Mouse (Mus musculus) monocyte, adult 5-6 weeks (primary cell): ENCODE measurements around the gene Kalrn. TPM values are rescaled to one million over a fixed set of nuclear protein-coding genes. Genes with fewer than 3 reads are reported as not detected.

Source experiments
- ATAC-seq: fragments of 153-309, 156-312 bp; replicated peaks from 2 replicates; pipeline ENCODE4 v1.8.0; 2017; ENCODE audit warnings: mild to moderate bottlenecking; ENCODE audit not compliant: low TSS enrichment, insufficient number of reproducible peaks, severe bottlenecking, poor library complexity, low FRiP score
- total RNA-seq: library from RNA; stranded (forward); fragments of 200-1000, 200-491, 200-594 nt; gene quantifications from 3 replicates; pipeline ENCODE4 v1.2.3, GENCODE M21; 2017

The Kalrn gene
- total RNA-seq, 1 experiment from 2014 or later: 1.7 TPM

DNA sequence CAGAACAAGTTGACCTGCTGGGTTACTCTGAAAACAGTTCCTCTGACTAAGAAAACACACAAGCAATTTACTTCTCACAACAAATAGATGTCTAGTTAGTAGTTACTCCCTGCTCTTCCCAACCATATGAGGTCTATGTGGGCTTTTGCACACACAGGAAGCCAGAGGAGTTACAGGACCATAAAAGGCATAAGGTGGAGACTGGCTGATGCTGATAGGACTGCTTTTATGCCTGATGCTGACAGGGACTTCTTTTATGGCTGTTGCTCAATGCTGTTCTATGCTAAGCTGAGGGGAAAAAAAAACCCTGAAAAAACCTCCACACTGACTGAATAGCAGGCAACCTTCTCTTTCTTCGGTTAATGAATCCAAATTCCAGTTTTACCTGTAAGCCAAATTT is 270.8 kb downstream of the Kalrn start:
- ATAC-seq: no peak

DNA sequence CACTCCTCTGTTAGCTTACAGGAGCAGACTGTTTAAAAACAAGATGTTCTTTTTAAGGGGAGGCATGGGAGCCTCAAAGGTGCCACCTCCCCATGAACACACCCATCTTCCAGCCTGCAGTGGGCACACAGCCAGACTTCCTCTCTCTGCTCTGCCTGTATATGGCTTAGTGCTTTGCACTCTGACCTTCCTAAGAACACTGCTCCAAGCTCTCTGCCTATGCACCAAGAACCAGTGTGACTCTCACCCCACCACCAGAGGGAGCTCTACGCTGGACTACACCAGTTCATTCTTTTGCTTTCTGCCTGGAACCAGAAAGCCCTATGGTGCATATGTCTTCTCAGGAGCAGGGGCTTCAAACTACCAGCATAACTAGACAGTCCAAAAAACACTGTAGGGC is 271.3 kb downstream of the Kalrn start:
- no peak for ATAC-seq

DNA sequence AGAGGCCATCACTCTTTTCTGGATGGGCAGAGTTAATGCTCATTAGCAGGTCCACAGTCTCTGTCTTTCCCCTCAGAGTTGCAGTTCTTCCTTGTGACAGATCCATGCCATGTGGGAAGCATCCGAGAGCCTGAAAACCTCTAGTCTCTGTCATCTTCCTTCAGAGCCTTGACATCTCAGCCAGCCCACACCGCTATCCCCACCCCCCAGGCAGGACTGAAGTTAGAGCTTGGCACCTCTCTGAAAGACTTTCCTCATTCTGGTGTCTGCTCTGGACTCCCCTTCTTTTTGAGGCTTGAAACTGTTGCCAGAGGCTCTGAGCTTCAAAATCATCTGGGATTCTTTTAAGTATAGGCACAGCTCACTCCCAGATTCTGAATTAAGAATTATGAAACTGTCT is 274.1 kb downstream of the Kalrn start:
- no peak for ATAC-seq

DNA sequence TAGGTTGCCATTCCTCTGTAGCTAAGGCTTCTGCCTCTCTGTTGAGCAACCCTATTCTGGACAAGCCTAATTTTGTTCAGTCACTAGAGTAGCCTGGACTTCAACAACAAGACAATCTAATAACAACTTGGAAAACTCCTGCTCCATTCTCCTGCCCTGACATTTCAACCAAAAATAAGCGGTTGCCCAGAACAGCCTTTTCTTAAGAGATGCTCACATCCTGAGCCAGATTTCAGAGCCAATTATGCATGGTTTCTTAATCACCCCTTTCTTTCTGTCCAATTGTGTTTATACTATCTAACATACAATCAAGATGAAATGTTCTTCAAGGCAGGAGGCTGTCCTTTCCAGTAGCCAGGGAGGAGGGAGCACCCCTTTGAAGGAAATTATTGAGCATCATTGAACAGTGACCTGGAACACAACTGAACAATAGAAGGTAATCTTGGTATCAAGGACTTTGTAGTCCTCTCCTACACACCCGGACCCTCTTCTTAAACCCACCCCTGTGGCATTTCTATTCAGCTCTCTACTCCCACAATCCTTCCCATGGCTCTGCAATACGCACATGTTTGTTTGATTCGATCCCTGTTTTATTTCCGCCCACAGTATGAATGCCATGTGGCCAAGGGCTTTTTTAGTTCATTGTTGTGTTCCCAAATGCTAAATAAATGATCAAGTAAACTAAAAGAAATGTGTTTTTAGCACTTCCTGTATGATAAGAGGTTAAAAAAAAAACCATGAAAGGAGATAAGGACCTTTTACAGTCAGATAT is 275.2 kb downstream of the Kalrn start:
- ATAC-seq: no peak

DNA sequence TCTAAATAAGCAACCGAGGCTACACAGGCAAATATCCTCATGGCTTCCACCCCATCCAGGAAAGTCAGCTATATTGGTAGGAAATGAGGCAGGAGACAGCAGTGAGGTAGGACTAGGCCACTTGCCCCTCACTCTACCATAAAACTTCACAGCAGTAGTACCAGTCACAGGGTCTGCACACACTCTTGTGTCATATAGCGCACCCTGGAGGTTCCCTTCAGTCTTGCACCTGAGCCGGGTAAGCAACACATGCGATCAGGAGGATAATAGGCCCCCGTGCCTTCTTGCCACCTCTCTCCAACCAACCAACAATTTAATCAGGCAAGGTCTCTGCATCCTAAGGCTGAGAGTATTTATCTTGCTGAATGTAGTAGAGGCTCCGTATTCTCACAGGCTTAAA is 278.8 kb downstream of the Kalrn start:
- ATAC-seq: no peak

DNA sequence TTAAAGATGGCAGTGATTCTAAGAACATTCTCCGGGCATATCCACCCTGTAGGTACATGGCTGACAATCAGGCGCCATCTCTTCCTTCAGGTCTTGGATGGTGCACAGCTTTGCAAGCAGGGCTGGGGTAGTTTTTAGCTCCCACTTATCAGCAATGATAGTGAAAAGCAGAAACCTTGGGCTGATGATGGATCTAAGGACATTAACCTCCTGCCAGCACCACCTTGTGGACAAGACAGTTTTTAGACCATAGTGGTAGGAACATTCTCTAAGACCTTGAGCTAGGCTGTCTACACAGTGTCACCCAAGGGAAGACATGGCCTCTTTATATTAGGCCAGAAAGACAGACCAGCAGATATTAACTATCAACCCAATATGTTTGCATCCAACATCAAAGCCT is 279.7 kb downstream of the Kalrn start:
- no peak for ATAC-seq

DNA sequence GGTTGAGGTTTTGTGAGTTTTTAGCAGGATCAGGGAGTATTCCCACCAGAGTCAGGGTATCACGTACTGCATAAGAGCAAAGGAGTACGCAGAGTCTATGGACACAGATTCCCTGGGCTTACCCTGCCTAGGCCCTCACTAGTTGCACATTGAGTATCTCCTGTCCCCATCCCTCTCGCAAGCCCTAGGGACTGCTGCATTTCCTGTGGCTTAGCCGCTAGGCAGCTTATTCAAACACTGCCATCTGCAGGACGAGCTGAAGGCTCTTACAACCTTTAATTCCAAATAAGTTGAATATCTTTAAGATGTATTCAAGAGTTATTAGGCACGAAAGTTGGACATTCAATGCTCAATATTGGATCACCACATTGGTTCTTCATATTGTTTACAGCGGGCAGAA is 283.7 kb downstream of the Kalrn start:
- ATAC-seq: no peak

DNA sequence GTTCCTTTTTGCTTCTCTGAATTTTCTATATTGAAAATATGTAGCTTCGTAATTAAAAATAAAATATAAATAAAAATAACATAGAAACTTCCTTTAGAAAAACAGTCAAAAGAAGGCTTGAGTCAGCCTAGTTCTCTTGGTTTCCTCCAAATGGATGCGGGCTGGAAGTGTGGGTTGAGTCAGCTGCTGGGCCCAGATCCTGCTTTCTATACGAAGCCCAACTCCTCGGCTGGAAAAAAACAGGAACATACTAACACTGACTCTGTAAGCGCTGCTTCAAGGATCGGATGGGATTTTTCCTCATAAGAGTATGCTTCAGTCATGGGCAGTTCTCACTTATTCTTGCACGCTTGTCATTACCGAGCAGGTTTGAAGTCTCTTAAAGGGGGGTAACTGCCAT is 291.3 kb downstream of the Kalrn start:
- ATAC-seq: no peak

DNA sequence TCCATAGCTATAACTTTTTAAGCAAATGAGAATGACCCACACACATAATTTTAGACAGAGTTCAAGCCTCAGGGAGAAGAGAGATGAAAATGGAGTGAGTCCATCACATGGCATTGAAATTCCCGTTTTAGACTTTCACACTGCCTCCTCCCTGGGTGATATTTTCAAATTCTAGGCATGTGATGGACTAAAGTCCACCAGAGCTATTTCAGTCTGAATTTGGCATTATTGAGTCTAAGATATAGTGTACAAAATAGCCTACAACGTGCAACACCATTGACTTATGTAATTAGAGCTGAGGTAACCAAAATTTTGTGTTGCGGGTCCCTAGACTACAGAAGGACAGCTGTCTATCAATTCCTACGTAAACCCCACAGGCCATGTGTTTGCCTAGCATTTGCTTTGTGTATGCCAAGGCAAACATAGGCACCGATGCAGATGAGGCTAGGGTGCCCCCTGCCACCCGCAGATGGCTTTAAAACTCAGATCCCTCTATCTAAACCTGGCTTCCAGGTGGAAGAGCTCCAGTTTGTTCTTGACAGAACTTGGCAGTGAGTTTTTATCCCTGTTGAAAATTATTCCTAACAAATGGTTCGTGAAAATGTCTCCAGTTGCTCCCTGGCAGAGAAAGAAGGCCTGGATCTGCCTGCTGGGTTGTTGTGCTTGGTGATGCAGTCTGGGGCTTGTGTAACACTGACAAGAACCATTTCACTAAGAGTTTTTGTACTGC is 293.5 kb downstream of the Kalrn start:
- no peak for ATAC-seq

DNA sequence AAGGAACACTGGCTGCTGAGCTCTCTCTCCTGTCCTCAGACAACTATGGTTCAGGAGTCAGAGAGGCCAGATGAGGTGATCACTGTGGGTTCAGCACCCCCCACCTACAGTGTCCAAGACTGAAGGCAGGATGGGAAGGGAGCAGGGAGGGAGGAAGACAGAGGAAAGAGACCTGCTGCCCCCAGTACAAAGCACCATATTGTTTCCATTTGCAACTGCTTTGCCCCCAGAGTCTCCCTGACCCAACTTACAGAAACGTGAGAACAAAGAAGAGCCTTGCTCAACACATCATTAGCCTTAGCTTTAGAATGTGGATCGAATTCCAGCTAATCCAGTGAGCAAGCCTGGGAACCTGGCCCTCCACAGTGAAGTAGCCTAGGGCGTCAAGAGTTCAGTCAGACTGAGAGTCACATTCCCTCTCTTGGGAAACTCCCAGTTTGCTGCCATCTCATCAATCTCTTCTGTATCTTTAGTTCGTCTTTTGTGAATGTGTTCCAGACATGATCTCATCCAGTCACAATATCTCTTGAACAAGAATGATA is 295.0 kb downstream of the Kalrn start:
- no peak for ATAC-seq

DNA sequence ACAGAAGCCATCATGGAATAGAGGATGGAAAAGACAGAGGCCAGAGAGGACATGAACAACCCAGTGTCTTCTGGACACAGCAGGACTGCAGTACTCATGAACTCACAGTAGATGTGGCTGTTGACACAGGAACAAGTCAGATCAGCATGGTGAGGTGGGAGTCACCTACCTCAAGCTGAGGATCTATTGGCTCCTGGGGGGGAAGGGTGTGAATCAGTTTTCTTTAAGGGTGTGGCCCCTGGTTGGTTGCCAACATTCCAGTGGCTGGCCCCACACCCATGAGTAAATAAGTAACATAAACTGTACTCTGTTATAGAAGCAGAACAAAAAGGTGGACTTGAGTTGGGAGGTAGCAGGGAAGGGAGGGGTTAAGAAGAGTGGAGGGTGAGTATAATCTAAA is 298.7 kb downstream of the Kalrn start:
- no peak for ATAC-seq

DNA sequence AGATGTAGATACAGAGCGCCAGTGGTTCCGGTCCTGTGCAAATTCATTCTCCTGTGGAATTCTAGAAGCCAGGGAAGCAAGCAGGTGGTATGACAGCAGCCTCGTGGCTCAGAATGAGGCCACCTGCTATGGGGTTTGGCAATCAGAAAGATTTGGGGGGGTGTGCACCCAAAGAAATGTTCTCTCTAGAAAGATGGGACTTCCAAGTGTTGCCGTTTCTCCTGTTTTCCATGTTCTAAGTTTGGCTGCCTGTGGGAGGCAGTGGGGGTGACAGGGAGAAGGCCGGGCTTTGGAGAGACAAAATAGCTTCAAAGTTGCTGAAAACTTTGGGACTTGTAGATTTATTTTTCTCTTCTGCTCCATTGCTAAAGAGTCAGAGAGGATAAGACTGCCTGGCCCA is 301.9 kb downstream of the Kalrn start:
- ATAC-seq: no peak

DNA sequence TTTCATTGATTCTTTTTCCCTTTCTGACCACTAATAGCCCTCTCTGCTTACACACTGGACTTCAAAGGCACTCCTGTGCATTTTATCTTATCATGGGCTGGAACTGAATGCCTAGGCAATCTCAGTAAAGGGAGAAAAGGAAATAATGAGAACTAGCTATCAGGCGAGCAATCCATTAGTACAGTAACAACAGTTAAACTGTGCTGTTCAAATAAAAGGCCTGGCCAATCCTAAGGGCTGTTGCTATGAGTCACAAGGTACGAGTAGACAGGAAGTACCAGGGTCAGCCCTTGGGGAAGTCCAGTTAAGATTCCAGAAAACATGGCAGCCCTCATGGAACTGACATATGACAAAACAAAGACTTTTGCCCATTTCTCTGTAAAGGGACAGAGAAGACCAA is 302.7 kb downstream of the Kalrn start:
- no peak for ATAC-seq

DNA sequence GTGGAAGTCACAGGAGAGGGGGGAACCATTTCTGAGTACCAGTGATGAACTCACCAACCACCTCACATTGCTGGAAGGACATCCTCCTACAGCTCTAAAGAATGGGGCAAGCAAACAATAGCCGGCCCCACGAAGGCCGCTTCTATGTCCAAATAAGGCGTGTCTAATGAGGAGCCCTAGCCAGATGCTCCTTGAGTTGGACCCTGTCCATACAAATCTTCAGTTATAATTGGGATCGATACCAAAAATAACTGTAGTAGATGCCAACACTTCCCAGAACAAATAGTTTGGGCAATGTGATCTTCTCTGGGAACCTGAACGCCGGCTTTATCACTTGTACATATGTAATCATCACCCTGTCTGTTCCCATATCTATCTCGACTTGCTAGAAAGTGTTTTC is 303.7 kb downstream of the Kalrn start:
- ATAC-seq: no peak

DNA sequence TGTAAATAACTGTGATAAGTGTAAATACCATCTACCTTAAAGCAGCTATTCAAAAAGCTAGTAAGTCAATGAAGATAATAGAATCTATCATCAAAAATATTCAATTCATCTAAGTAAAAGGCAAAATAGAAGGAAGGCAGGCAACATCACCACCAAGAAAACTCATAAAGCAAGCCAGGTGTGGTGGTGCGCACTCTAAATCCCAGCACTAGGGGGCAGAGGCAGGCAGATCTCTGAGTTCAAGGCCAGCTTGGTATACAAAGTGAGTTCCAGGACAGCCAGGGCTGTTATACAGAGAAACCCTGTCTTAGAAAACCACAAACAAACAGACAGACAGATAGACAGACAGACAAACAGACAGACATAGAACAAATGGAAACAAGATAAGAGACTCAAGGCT is 305.6 kb downstream of the Kalrn start:
- ATAC-seq: no peak

DNA sequence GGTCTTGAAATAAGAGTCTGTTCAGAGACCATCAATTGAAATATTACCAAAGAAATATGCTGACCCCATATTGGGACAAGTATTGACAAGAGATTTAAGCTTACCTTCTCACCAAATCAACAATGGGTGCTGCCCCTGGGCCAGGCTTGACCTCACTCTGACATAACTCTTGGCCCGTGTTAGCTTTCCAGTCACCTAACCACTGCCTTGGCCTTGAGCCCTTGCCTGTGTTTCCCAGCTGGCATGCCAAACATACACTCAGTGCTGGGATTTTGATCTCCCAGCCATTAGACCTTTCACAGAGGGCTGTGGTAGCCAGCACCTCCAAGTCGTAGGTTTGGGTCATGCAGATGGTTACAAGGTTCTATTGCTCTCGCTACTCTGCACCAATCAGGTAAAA is 308.7 kb downstream of the Kalrn start:
- ATAC-seq: no peak

DNA sequence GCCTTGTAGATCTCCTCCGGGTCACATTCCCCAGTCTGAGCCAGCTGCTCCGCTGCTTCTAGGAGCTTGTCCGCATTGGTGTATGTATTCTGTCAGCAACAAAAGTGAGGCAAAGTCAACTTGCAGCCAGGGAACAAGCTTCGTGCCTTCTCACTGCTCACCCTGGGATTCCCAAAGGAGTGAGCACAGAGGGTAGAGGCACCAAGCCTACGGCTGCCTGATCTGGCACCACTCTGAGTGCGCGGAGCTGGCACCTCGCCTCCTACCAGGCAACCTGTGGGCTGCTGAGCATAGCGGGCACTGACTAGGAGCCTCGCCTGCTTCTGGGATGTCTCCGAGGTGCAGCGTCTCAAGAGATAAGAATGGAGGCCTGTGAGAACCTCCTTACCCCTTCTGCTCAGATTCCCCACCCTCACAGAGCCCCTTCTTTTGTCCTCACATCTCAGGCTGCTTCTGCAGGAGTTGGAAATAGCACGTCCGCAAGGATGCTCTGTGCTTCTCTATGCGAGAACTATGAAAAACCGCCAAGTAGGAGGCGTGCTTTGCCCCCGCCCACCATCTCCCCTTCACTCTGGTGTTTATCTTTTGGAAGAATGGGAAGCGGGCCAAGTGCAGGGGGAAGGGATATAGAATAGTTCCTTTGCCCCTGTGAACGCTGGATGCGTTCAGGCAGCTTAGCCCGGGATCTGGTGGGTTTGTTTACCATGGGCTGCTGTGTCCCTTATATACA is 310.4 kb downstream of the Kalrn start:
- no peak for ATAC-seq

DNA sequence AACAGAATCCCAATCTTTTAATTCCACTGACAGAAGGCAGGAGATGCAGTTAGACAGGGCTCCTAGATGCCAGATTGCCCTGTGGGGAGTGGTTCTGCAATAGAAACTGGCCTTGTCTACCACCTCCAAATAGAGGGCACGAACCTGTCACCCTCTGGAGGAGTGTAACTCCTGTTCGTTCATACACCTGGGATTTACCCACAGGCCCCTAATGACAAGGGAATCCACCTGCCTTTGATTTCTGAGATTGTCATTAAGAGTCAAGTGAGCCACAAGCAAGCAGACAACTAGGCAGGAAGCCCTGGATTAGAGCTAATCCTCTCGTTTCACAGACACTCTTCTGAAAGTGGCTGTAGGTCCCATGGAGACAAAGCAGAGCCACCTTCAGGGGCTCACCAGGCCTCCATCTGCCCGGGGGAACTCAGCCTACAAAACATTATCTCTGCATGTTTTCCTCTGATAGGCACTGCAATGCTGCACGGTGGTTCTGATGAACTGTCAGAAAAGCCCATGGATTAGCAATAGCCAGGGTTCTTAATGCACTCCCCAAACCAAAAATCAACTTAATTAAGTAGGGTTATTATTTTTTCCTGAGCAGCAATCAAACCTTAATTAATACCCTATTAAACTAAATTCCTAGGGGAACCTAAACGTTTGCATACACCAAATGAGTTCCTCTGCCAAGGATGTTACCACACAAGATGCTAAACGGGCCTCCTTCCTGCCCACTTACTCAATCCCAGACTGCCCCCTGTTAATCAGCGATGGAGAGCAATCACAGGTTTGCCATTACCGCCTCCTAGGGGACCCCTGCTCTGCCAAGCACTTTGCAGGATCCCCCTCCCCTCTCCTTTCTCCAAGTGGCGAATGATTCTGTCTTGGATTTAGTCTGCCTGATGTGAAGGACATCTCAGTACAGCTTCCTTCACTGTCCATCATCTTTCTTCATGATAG is 312.1 kb downstream of the Kalrn start:
- no peak for ATAC-seq

DNA sequence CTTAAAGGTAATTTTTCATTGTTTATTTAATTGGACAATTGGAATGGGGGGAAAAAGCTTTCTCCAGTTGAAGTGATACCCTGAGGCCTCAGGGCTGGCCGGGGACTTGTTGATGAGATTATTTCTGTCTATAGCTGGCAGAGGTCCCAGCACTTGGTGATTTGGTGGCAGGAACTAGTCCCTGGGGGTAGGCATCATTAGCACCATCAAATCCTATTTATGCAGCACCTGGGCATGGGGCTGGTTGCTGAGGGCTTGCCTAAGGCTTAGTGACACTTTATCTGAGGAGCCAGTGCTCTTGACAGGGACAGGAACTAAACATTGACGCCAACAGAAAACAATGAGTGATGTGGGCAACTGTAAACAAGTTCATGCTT is 318.7 kb downstream of the Kalrn start:
- ATAC-seq: no peak
